Mouse (Mus musculus) cortical plate, adult 2 months (tissue): ENCODE measurements around the gene Glt8d1.

Experiments used
- CTCF ChIP-seq: fragments of 200-500 bp; IDR thresholded peaks from 2 replicates; pipeline ENCODE4 v1.5.1; 2011; ENCODE audit warnings: mild to moderate bottlenecking, control low read depth, low read length; ENCODE audit not compliant: insufficient read depth; ENCODE audit errors: extremely low read depth
- POLR2A ChIP-seq: fragments of 200-500 bp; IDR thresholded peaks from 2 replicates; pipeline ENCODE4 v1.6.1; 2011; ENCODE audit warnings: mild to moderate bottlenecking, low read length, control low read depth; ENCODE audit not compliant: insufficient read depth; ENCODE audit errors: extremely low read depth

DNA sequence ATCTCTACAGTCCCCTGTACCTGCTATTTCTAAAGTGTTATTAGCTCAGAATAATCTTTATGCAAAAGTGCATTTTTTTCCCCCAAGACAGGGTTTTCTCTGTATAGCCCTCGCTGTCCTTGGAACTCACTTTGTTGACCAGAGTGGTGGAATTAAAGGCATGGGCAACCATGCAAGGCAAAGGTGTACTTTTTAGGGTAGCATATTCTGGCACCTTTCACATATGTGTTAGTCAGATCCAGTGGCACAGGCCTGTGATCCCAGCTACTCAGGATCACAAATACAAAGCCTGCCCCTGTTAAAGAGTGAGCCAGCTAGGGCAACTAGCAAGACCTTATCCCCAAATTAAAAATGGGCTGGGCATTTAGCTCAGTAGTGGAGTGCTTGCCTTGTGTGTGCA lies 40.8 kb upstream of the Glt8d1 start:
- no peak for TF ChIP-seq POLR2A
- no peak for TF ChIP-seq CTCF
